Mouse (Mus musculus): Measurements from ENCODE around the gene Lamc1. TPM values are rescaled to one million over a fixed set of nuclear protein-coding genes. Genes with fewer than 3 reads are reported as not detected.

Lamc1 gene
- polyA plus RNA-seq, 1 experiment from 2014 or later: 36.8 TPM

DNA sequence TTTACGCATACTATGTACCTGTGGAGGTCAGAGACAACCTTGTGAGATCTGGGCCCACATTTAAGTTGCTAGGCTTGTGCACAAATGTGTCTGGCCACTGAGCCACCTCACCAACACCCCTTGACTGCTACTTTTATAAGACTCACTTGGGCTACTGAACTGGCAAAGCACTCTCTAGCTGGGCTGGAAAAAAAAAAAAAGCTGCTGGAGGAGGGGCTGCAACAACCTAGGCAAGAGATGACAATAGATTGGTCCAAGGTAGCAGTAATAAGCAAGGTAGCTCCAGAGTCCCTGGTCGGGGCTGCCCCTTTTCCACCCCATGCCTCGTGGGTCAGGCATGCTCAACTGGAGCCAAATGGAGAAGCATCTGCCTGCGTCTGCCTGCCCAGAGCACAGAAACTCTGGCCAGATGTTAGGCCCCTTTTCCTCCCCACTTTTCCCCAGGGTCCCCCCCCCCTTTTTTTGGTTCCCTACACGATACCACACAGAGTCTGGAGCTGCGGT is 63.7 kb downstream of the Lamc1 start:
- no peak overlapping the region for H3K9ac ChIP-seq
- no peaks in the 10 kb centered on the region for H3K36me3 ChIP-seq
- ATAC-seq (ENCODE audit: low FRiP score, low read depth): no peak
- H3K27ac ChIP-seq: no peak overlapping the region
- H3K9me3 ChIP-seq: no peaks in the 10 kb centered on the region
- peaks cover 11% of the 10 kb centered on the region for H3K4me1 ChIP-seq
- H3K4me3 ChIP-seq: no peak overlapping the region
- H3K27me3 ChIP-seq (replicated peaks): no peaks in the 10 kb centered on the region
- WGBS: 85% methylated on average over 6 of the region's 6 CpGs
- H3K4me2 ChIP-seq (replicated peaks): no peak overlapping the region

GRCm38 (mm10) chr1:153268306-153268705 is 64.3 kb downstream of the Lamc1 start:
- WGBS: 97% methylated on average over 7 of the region's 7 CpGs
- no peak overlapping the region for H3K27ac ChIP-seq
- H3K4me1 ChIP-seq: peaks cover 11% of the 10 kb centered on the region
- no peak overlapping the region for H3K9ac ChIP-seq
- H3K4me2 ChIP-seq (replicated peaks): no peak overlapping the region
- no peaks in the 10 kb centered on the region for H3K36me3 ChIP-seq
- H3K27me3 ChIP-seq (replicated peaks): no peaks in the 10 kb centered on the region
- H3K4me3 ChIP-seq: no peak overlapping the region
- no peak for ATAC-seq (ENCODE audit: low FRiP score, low read depth)
- no peaks in the 10 kb centered on the region for H3K9me3 ChIP-seq

- Histone ChIP-seq H3K27ac (no peak overlapping the region), H3K4me2 (replicated peaks) (no peak overlapping the region), H3K4me3 (no peak overlapping the region), H3K36me3 (no peaks in the 10 kb centered on the region), H3K9me3 (no peaks in the 10 kb centered on the region), H3K9ac (no peak overlapping the region), H3K27me3 (replicated peaks) (no peaks in the 10 kb centered on the region), H3K4me1 (peaks cover 11% of the 10 kb centered on the region)
- WGBS: 90% methylated on average over 7 of the region's 7 CpGs
- no peak for ATAC-seq (ENCODE audit: low FRiP score, low read depth)
These were observed 64.9 kb downstream of the Lamc1 start for GRCm38 (mm10) chr1:153267730-153268129.

DNA sequence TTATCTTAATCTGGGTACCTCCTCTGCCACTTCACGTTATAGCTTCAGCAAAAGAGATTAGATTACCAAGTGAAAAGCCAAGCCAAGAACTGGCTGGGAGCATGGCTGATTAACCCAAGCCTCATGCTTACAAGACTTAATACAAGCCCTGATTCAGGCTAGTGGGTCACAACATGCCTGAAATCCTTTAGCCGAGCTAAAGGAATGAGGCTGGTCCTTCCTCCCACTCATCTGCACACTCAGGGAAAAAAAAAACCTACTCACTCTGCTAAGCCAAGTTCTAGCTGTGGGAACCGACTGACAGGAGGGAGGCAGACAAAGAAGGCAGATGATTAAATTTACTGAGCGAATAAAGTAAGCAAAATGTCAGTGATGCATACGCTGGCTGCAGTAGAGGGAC is 65.7 kb downstream of the Lamc1 start:
- H3K27me3 ChIP-seq (replicated peaks): no peaks in the 10 kb centered on the region
- H3K4me2 ChIP-seq (replicated peaks): no peak overlapping the region
- H3K36me3 ChIP-seq: 0 out of 2 replicates have a peak, but pooled peaks cover 3% of the 10 kb centered on the region
- no peak overlapping the region for H3K27ac ChIP-seq
- H3K9me3 ChIP-seq: no peaks in the 10 kb centered on the region
- no peak for ATAC-seq (ENCODE audit: low FRiP score, low read depth)
- no peak overlapping the region for H3K4me3 ChIP-seq
- peaks cover 11% of the 10 kb centered on the region for H3K4me1 ChIP-seq
- WGBS: 71% methylated on average over 5 of the region's 5 CpGs
- H3K9ac ChIP-seq: no peak overlapping the region

DNA sequence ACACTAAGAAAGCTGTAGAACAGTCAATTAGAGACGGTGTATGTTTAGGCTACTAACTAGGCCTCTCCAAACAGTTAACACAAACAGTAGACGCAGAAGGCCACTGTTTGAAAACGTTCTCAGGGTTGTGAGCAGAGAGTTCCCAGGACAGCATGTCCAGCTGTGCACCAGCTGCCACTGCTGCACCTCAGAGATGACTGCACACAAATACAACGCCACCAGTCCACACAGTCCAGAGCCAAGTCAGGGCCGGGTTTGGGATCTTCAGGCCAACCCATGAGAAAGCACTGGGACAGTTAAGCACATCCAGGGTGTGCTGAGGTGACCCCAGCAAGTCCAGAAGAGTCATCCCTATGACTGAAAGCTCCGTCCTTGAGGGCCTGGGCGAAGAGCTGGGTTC is 67.0 kb downstream of the Lamc1 start:
- H3K9me3 ChIP-seq: no peaks in the 10 kb centered on the region
- no peaks in the 10 kb centered on the region for H3K27me3 ChIP-seq (replicated peaks)
- no peak overlapping the region for H3K4me2 ChIP-seq (replicated peaks)
- H3K27ac ChIP-seq: no peak overlapping the region
- H3K4me3 ChIP-seq: no peak overlapping the region
- WGBS: 66% methylated on average over 7 of the region's 7 CpGs
- H3K36me3 ChIP-seq: 0 out of 2 replicates have a peak, but pooled peaks cover 3% of the 10 kb centered on the region
- peaks cover 11% of the 10 kb centered on the region for H3K4me1 ChIP-seq
- no peak for ATAC-seq (ENCODE audit: low FRiP score, low read depth)
- no peak overlapping the region for H3K9ac ChIP-seq

DNA sequence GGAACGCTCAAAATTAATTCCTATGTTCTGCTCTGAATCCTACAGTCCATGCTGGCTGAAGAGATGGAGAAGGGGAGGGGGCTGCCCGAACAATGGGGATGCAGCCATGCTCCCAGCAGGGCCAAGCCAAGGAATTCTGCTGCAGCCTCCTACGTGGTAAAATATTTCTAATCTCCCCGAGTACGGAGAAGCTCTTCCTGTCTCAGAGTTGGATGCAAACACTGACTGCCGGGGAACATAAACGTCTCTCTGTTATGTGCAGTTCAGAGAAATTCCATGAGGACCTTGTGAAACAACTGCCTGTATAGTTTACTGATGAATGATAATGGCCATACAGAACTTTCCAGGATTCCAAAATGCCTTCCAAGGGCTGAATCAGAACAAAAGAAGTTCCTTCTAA is 67.5 kb downstream of the Lamc1 start:
- H3K9me3 ChIP-seq: no peaks in the 10 kb centered on the region
- no peak overlapping the region for H3K4me2 ChIP-seq (replicated peaks)
- ATAC-seq (ENCODE audit: low FRiP score, low read depth): no peak
- H3K36me3 ChIP-seq: 0 out of 2 replicates have a peak, but pooled peaks cover 3% of the 10 kb centered on the region
- H3K27me3 ChIP-seq (replicated peaks): no peaks in the 10 kb centered on the region
- 51% methylated on average over 7 of the region's 7 CpGs for WGBS
- H3K9ac ChIP-seq: no peak overlapping the region
- H3K4me3 ChIP-seq: no peak overlapping the region
- peaks cover 13% of the 10 kb centered on the region for H3K4me1 ChIP-seq
- no peak overlapping the region for H3K27ac ChIP-seq

DNA sequence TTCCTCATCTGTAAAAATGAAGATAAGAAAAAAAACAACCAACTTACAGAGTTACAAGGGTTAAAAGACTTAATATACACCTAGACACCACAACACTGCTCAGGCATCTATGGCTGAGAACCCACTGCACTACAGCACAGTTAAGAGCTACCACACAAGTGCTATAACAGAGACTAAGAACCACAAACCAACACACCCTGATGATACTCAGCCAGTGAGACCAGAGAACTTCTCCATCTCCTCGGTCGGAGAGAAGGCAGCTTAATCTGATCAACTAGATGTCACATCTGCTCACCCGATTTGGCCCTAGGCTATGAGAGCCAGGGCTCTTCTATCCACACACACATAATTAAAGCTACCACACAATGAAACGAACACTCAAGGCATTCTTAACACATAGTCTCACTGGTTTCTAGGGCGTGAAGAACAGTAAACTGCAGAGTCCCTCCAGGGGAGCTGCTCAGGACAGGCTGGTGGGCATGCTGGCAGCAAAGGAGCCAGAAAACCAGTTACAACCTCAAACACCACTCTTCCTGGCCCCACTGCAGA is 72.8 kb downstream of the Lamc1 start:
- Histone ChIP-seq H3K9me3 (no peaks in the 10 kb centered on the region), H3K4me1 (peaks cover 8% of the 10 kb centered on the region; the same call in 1 of the 2 replicates), H3K27ac (no peak overlapping the region), H3K4me2 (replicated peaks) (no peak overlapping the region), H3K4me3 (no peak overlapping the region), H3K36me3 (0 out of 2 replicates have a peak, but pooled peaks cover 5% of the 10 kb centered on the region), H3K9ac (no peak overlapping the region), H3K27me3 (replicated peaks) (no peaks in the 10 kb centered on the region)
- no peak for ATAC-seq (ENCODE audit: low FRiP score, low read depth)
- WGBS: 74% methylated on average over 5 of the region's 5 CpGs

DNA sequence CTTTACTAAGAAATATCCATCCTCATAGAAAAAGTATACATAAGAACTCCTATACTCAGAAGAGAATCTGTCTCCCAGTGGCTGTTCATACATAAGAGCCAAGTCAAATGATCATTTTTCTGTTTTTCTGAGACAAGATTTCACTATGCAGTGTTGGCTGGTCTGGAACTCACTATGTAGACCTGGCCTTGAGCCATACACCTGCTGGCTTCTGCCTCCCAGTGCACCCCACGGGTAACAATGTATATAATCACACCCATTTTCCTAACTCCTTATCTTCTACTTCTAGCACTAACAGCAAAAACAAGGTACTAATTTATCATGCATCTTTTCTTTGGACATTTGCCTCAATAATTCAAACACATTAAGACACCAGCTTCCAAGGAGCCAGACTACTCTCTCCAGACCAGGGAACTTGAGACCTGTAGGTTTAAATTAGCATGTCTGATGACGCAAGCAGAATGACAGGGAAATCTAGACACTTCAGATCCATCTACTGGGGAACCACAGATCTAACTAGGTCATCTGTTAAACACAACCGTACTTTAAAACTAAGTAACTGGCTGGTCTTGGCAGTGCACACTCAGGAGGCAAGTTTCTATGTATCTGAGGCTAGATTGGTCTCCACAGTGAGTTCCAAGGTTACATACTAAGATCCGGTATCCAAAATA is 79.9 kb downstream of the Lamc1 start:
- 92% methylated on average over 4 of the region's 4 CpGs for WGBS
- Histone ChIP-seq H3K27ac (no peak overlapping the region), H3K9me3 (0 out of 2 replicates have a peak, but pooled peaks cover 6% of the 10 kb centered on the region), H3K4me2 (replicated peaks) (no peak overlapping the region), H3K9ac (no peak overlapping the region), H3K4me3 (no peak overlapping the region), H3K36me3 (peaks cover 37% of the 10 kb centered on the region), H3K4me1 (no peaks in the 10 kb centered on the region), H3K27me3 (replicated peaks) (no peaks in the 10 kb centered on the region)
- ATAC-seq (ENCODE audit: low FRiP score, low read depth): no peak

GRCm38 (mm10) chr1:153251590-153252206 is 80.9 kb downstream of the Lamc1 start:
- WGBS: 92% methylated on average over 12 of the region's 12 CpGs
- Histone ChIP-seq H3K9ac (no peak overlapping the region), H3K27ac (no peak overlapping the region), H3K9me3 (0 out of 2 replicates have a peak, but pooled peaks cover 6% of the 10 kb centered on the region), H3K4me2 (replicated peaks) (no peak overlapping the region), H3K4me3 (no peak overlapping the region), H3K27me3 (replicated peaks) (no peaks in the 10 kb centered on the region), H3K36me3 (peaks cover 45% of the 10 kb centered on the region), H3K4me1 (no peaks in the 10 kb centered on the region)
- ATAC-seq (ENCODE audit: low FRiP score, low read depth): no peak

GRCm38 (mm10) chr1:153241346-153241745 is 91.2 kb downstream of the Lamc1 start:
- no peaks in the 10 kb centered on the region for H3K9me3 ChIP-seq
- no peak overlapping the region for H3K27ac ChIP-seq
- no peak overlapping the region for H3K4me3 ChIP-seq
- no peaks in the 10 kb centered on the region for H3K27me3 ChIP-seq (replicated peaks)
- H3K4me1 ChIP-seq: no peaks in the 10 kb centered on the region
- WGBS: 89% methylated on average over 7 of the region's 7 CpGs
- no peak for ATAC-seq (ENCODE audit: low FRiP score, low read depth)
- no peak overlapping the region for H3K9ac ChIP-seq
- peaks cover 73% of the 10 kb centered on the region for H3K36me3 ChIP-seq
- H3K4me2 ChIP-seq (replicated peaks): no peak overlapping the region

- whole genome bisulfite sequencing: 90% methylated on average over 4 of the region's 4 CpGs
- Histone ChIP-seq H3K9me3 (no peaks in the 10 kb centered on the region), H3K4me2 (replicated peaks) (no peak overlapping the region), H3K9ac (no peak overlapping the region), H3K36me3 (peaks cover 52% of the 10 kb centered on the region), H3K27me3 (replicated peaks) (no peaks in the 10 kb centered on the region), H3K4me3 (no peak overlapping the region), H3K4me1 (no peaks in the 10 kb centered on the region), H3K27ac (no peak overlapping the region)
- no peak for ATAC-seq (ENCODE audit: low FRiP score, low read depth)
These were observed 97.0 kb downstream of the Lamc1 start for GRCm38 (mm10) chr1:153235576-153235975.

GRCm38 (mm10) chr1:153231681-153232080 is 100.9 kb downstream of the Lamc1 start:
- WGBS: 95% methylated on average over 9 of the region's 9 CpGs
- no peak overlapping the region for H3K4me3 ChIP-seq
- no peak overlapping the region for H3K4me2 ChIP-seq (replicated peaks)
- H3K4me1 ChIP-seq: no peaks in the 10 kb centered on the region
- ATAC-seq (ENCODE audit: low FRiP score, low read depth): no peak
- H3K27ac ChIP-seq: no peak overlapping the region
- no peak overlapping the region for H3K9ac ChIP-seq
- H3K27me3 ChIP-seq (replicated peaks): no peaks in the 10 kb centered on the region
- peaks cover 59% of the 10 kb centered on the region for H3K36me3 ChIP-seq
- H3K9me3 ChIP-seq: no peaks in the 10 kb centered on the region
